Mouse (Mus musculus) erythroblast, adult 5-6 weeks (primary cell): Measurements from ENCODE around the gene Cggbp1. TPM values are rescaled to one million over a fixed set of nuclear protein-coding genes. Genes with fewer than 3 reads are reported as not detected.

ENCODE experiments used
- total RNA-seq, 2 experiments: library from RNA; stranded (forward) in 1 of 2; stranded (reverse) in 1 of 2; fragments of 150-400 nt in 1 of 2; fragments of 200-764, 138-1000 nt in 1 of 2; gene quantifications; 2 replicates each; pipeline versions ENCODE4 v1.2.3 to v1.2.4; 2015 to 2017; ENCODE audit warnings: low replicate concordance in 2 of 2

Cggbp1 gene
- total RNA-seq, 2 experiments from 2014 or later, result 30.1 to 42.1 TPM

Other genes with a start within 250 kb of the Cggbp1 start
- gene Csnka2ip, start 249.6 kb upstream of the Cggbp1 start, total RNA-seq (2015; ENCODE audit: low replicate concordance), result not detected in 2 replicates
- not detected in 2 replicates for gene Csnka2ip, start 249.6 kb upstream of the Cggbp1 start, total RNA-seq (2017; ENCODE audit: low replicate concordance)
- 5.0 and 8.2 TPM in 2 replicates for gene 4930453N24Rik, start 80.8 kb upstream of the Cggbp1 start, total RNA-seq (2015; ENCODE audit: low replicate concordance)
- 9.5 and 10.4 TPM in 2 replicates for gene 4930453N24Rik, start 80.8 kb upstream of the Cggbp1 start, total RNA-seq (2017; ENCODE audit: low replicate concordance)
- gene Zfp654, start 344 bp upstream of the Cggbp1 start, total RNA-seq (2015; ENCODE audit: low replicate concordance), result 10.7 and 26.1 TPM in 2 replicates
- 6.4 TPM in 2 replicates for gene Zfp654, start 344 bp upstream of the Cggbp1 start, total RNA-seq (2017; ENCODE audit: low replicate concordance)